Mouse (Mus musculus): ENCODE measurements at regions not wholly inside any gene's neighbourhood (a gene's known extent, or its start where the extent isn't known, plus 50 kb on each side); places are given as distances from the start of the nearest gene placed in this dataset.
"Not testable (repeated sequence)": the region's sequence is repeated elsewhere in the genome, so short reads cannot be mapped to it uniquely, and the experiment has no call there.

DNA sequence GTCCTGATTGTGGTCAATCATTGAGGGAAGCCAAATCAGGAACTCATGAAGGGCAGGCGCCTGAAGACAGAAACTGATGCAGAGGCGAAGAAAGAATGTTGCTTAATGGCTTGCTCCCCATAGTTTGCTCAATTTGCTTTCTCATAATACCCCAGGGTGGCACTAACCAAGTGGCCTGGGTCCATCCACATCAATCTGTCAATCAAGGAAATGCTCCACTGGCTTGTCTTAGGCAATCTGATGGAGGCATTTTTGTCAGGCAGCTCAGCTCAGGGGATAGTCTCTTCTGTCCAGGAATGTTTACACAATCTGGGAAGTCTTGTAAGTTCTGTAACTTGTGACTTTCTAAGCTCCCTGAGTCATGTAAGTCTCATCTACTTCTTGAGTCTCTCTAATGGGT lies 50.0 kb upstream of the Klhl24 start:
- no peaks in the 10 kb centered on the region for H3K36me3 ChIP-seq (ENCODE audit: insufficient read depth, low read length)
- no peaks in the 10 kb centered on the region for H3K4me1 ChIP-seq (replicated peaks; ENCODE audit: low read depth, low read length)
- peaks cover 46% of the 10 kb centered on the region for H3K9me3 ChIP-seq (ENCODE audit: low read length)
- H3K27me3 ChIP-seq (ENCODE audit: insufficient read depth, low read length): no peaks in the 10 kb centered on the region
- TF ChIP-seq POU5F1 (IDR thresholded peaks at IDR 0.05; ENCODE audit: borderline replicate concordance, low read length) (no peak), NANOG (IDR thresholded peaks at IDR 0.05; ENCODE audit: borderline replicate concordance, low read length) (no peak), CTCF (conservative IDR thresholded peaks at IDR 0.05; ENCODE audit: low read length) (no peak)
- H3K4me3 ChIP-seq (replicated peaks; ENCODE audit: low read length): no peak overlapping the region

DNA sequence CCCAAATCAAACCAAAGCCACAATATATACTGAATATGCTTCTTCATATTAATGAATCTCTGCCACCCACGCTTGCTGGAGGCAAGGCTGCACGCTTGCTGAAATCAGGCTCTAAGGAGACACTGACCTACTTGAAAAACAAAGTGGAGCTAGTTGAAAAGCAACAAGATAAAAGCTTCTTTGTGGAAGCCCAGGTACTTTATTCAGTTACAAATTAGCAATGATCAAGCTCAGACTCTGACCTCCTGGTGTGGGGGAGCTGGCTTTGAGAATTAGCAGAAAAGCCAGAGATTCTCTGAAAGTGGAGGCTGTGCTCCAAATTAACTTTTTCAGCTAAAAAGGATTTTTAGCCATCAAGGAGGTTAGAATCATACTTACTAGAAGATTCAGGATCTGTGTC lies 52.3 kb upstream of the Klhl6 start:
- H3K9me3 ChIP-seq (ENCODE audit: low read length): peaks cover 56% of the 10 kb centered on the region

GRCm38 (mm10) chr16:20032328-20033081 lies 49.7 kb upstream of the Klhl6 start:
- peaks cover 56% of the 10 kb centered on the region for H3K9me3 ChIP-seq (ENCODE audit: low read length)
- TF ChIP-seq NANOG (IDR thresholded peaks at IDR 0.05; ENCODE audit: borderline replicate concordance, low read length): no peak
- no peak for TF ChIP-seq POU5F1 (IDR thresholded peaks at IDR 0.05; ENCODE audit: borderline replicate concordance, low read length)
- TF ChIP-seq CTCF (conservative IDR thresholded peaks at IDR 0.05; ENCODE audit: low read length): no peak
- no peak overlapping the region for H3K4me3 ChIP-seq (replicated peaks; ENCODE audit: low read length)
- H3K36me3 ChIP-seq (ENCODE audit: insufficient read depth, low read length): no peaks in the 10 kb centered on the region
- H3K27me3 ChIP-seq (ENCODE audit: insufficient read depth, low read length): no peaks in the 10 kb centered on the region
- H3K4me1 ChIP-seq (replicated peaks; ENCODE audit: low read depth, low read length): no peaks in the 10 kb centered on the region

More for the DNA sequence above, 52.3 kb upstream of the Klhl6 start:
- not testable (repeated sequence) for H3K4me3 ChIP-seq (replicated peaks; ENCODE audit: low read length); H3K27me3 ChIP-seq (ENCODE audit: insufficient read depth, low read length); H3K36me3 ChIP-seq (ENCODE audit: insufficient read depth, low read length); H3K4me1 ChIP-seq (replicated peaks; ENCODE audit: low read depth, low read length)

All from E14TG2a.4 (cell line).